ENCODE assay signal across 8 mouse cellular contexts in genomic region chr15:28024965-28025338, GRCm38 (mm10). TPM values are rescaled to one million over a fixed set of nuclear protein-coding genes. Genes with fewer than 3 reads are reported as not detected.
DNase-seq lines count a peak whose midpoint lies in the region; ATAC-seq and TF ChIP-seq lines count a peak whose summit lies in the region.

No protein-coding gene starts in this region.

- H3K9ac ChIP-seq in forebrain, postnatal 0 days: peak overlapping the region; percentile 94

- no peak for TF ChIP-seq CTCF in forebrain, postnatal 0 days (IDR thresholded peaks at IDR 0.05; ENCODE audit: low read depth)

- intact Hi-C loops in left cerebral cortex, postnatal 4 days (cut with DNase I): loop anchor here (5.0 to 10.0 kb wide), 3 partner anchors 83 to 130 kb away; no protein-coding TSS in a partner anchor

- under 1% methylated on average over 50 of the region's 54 CpGs for WGBS in forebrain, postnatal 0 days
- WGBS in hindbrain, embryonic 10.5 days: under 1% methylated on average over 54 of the region's 54 CpGs
- 0% methylated on average over 54 of the region's 54 CpGs for WGBS in midbrain, embryonic 10.5 days

- peak; percentile 7; the same call in 1 of the 2 replicates for ATAC-seq in cerebellum, adult (ENCODE audit: insufficient number of reproducible peaks, low FRiP score, low TSS enrichment)
- ATAC-seq in forebrain, postnatal 0 days: peak; percentile 8

- DNase-seq in NIH3T3 (ENCODE audit: low read depth): peak; percentile 53
- DNase-seq in forebrain, postnatal 0 days: peak; percentile 58
- no peak for DNase-seq in hindbrain, embryonic 10.5 days (ENCODE audit: low spot score)
- peak; percentile 50 for DNase-seq in left cerebral cortex, postnatal 4 days
- DNase-seq in midbrain, embryonic 10.5 days (ENCODE audit: low spot score): peak; percentile 76
- peak; percentile 6 for DNase-seq in spleen, adult 12 weeks (ENCODE audit: low spot score)
- no peak for DNase-seq in yolk sac, embryonic 10.5 days (ENCODE audit: low spot score)

- H3K4me2 ChIP-seq in forebrain, postnatal 0 days (ENCODE audit: low read depth): peak overlapping the region; percentile 69

- H3K9me3 ChIP-seq in forebrain, postnatal 0 days (ENCODE audit: low read length): no peaks in the 10 kb centered on the region
- no peaks in the 10 kb centered on the region for H3K9me3 ChIP-seq in hindbrain, embryonic 10.5 days
- no peaks in the 10 kb centered on the region for H3K9me3 ChIP-seq in midbrain, embryonic 10.5 days (replicated peaks)

- H3K4me3 ChIP-seq in forebrain, postnatal 0 days (ENCODE audit: low read depth, low read length): peak overlapping the region; percentile 63
- peak overlapping the region; percentile 98 for H3K4me3 ChIP-seq in hindbrain, embryonic 10.5 days
- peak overlapping the region; percentile 98 for H3K4me3 ChIP-seq in midbrain, embryonic 10.5 days

- H3K27me3 ChIP-seq in forebrain, postnatal 0 days (ENCODE audit: insufficient read depth, low read length): no peaks in the 10 kb centered on the region
- H3K27me3 ChIP-seq in hindbrain, embryonic 10.5 days (ENCODE audit: insufficient read depth, poor library complexity, severe bottlenecking): peaks cover 13% of the 10 kb centered on the region
- H3K27me3 ChIP-seq in midbrain, embryonic 10.5 days (ENCODE audit: low read depth, poor library complexity, severe bottlenecking): peaks cover 38% of the 10 kb centered on the region

- H3K27ac ChIP-seq in forebrain, postnatal 0 days (ENCODE audit: low read depth, low read length): peak overlapping the region; percentile 99
- H3K27ac ChIP-seq in hindbrain, embryonic 10.5 days: peak overlapping the region; percentile 95
- peak overlapping the region; percentile 97 for H3K27ac ChIP-seq in midbrain, embryonic 10.5 days (replicated peaks)

- peaks cover 19% of the 10 kb centered on the region for H3K4me1 ChIP-seq in forebrain, postnatal 0 days (ENCODE audit: insufficient read depth)
- H3K4me1 ChIP-seq in hindbrain, embryonic 10.5 days (replicated peaks): peaks cover 51% of the 10 kb centered on the region
- peaks cover 53% of the 10 kb centered on the region for H3K4me1 ChIP-seq in midbrain, embryonic 10.5 days

- no peaks in the 10 kb centered on the region for H3K36me3 ChIP-seq in forebrain, postnatal 0 days (ENCODE audit: insufficient read depth)
- no peaks in the 10 kb centered on the region for H3K36me3 ChIP-seq in hindbrain, embryonic 10.5 days
- no peaks in the 10 kb centered on the region for H3K36me3 ChIP-seq in midbrain, embryonic 10.5 days

RNA-seq across cellular contexts. Expression of gene Trio, which starts 0.7 kb away (rescaled TPM):
- 206 and 214 TPM in 2 replicates for total RNA-seq in forebrain, postnatal 0 days (2014; rRNA removed)
- polyA plus RNA-seq in forebrain, postnatal 0 days (2015; fragmentation: Nextera tagmentation; extraction: Ambion mirVana): 14.1 and 21.9 TPM in 2 replicates
- polyA plus RNA-seq in hindbrain, embryonic 10.5 days (2016; fragmentation: Nextera tagmentation; extraction: Ambion mirVana): 25.3 and 25.5 TPM in 2 replicates
- 100 to 1,000 TPM; 278 to 290 TPM for total RNA-seq in left cerebral cortex, postnatal 4 days (2021)
- polyA plus RNA-seq in midbrain, embryonic 10.5 days (2016; fragmentation: Nextera tagmentation; extraction: Ambion mirVana): 19.0 and 24.6 TPM in 2 replicates

Comparison
In these comparisons a context has a peak if more than half of its experiments do, and no peak if none do; other contexts are left out.
1. DNase-seq: peak in NIH3T3 (single experiment), forebrain, postnatal 0 days (single experiment), left cerebral cortex, postnatal 4 days (single experiment), midbrain, embryonic 10.5 days (single experiment) and spleen, adult 12 weeks (single experiment); none in hindbrain, embryonic 10.5 days (single experiment) and yolk sac, embryonic 10.5 days (single experiment).
2. Peak in every context shown above with its lines, with median percentiles within 50 percentile points of each other: H3K27ac ChIP-seq and H3K4me3 ChIP-seq.